19 mouse cellular contexts compared by ENCODE assay signal in the genomic region with DNA sequence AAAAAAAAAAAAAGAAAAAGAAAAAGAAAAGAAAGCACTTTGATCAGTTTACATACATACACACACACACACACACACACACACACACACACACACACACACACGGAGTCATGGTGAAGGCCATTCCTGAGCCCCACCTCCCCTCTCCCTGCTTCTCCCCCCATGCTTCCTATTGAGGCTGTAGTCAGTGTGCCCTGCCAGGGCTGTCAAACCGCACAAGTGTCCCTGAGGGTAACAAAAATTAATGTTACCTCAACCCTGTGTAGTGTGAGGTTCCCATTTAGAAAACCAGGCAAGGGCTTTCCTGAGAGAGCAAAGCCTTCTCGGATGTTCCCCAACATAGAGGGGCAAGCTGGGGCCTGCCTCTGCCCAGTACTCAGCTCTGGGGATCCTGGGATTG. TPM values are rescaled to one million over a fixed set of nuclear protein-coding genes. Genes with fewer than 3 reads are reported as not detected.
DNase-seq lines count a peak whose midpoint lies in the region; ATAC-seq lines count a peak whose summit lies in the region.
"Had no signal": no experiment of that assay in that cellular context is flagged by ENCODE, and none has a peak within 500 bp of the region (broad histone marks: within the 10 kb centered on the region; RNA-seq: fewer than 3 reads in every experiment).

No protein-coding gene starts in this region.

- WGBS in midbrain, embryonic 10.5 days, result 83% methylated on average over 3 of the region's 3 CpGs
- WGBS in midbrain, embryonic 11.5 days, result 72% methylated on average over 3 of the region's 3 CpGs
- WGBS in embryonic facial prominence, embryonic 13.5 days, result 69% methylated on average over 3 of the region's 3 CpGs

- ATAC-seq in midbrain, embryonic 11.5 days (ENCODE audit: low FRiP score), result no peak
- ATAC-seq in embryonic facial prominence, embryonic 13.5 days (ENCODE audit: insufficient number of reproducible peaks, insufficient read depth, low FRiP score, low TSS enrichment, low read depth), result no peak
- ATAC-seq: activated CD4-positive, CD25-positive, alpha-beta regulatory T cell, adult 4 months; forebrain, postnatal 0 days; Patski had no signal

- H3K4me3 ChIP-seq in midbrain, embryonic 10.5 days, result no peak overlapping the region
- H3K4me3 ChIP-seq in midbrain, embryonic 11.5 days (ENCODE audit: low read depth, low read length), result no peak overlapping the region
- H3K4me3 ChIP-seq in embryonic facial prominence, embryonic 13.5 days, result no peak overlapping the region
- H3K4me3 ChIP-seq: forebrain, embryonic 12.5 days; heart, adult 2 months; heart, embryonic 12.5 days; hindbrain, embryonic 10.5 days; intestine, embryonic 15.5 days had no signal

- DNase-seq in adrenal gland, postnatal 10 days, result peak; percentile 60
- no peak for DNase-seq in adrenal gland, adult 8-10 months
- no peak for DNase-seq in midbrain, embryonic 10.5 days (ENCODE audit: low spot score)
- no peak for DNase-seq in midbrain, embryonic 11.5 days (ENCODE audit: low spot score, missing footprints)
- no peak for DNase-seq in urinary bladder, adult 18-20 months (ENCODE audit: low spot score in 2 of 2)
- DNase-seq: cerebellum, adult 2 months; cerebellum, postnatal 10 days; forebrain, postnatal 0 days; gastrocnemius, postnatal 14 days; heart, adult 2 months had no signal

- H3K36me3 ChIP-seq in midbrain, embryonic 10.5 days, result no peaks in the 10 kb centered on the region
- no peaks in the 10 kb centered on the region for H3K36me3 ChIP-seq in midbrain, embryonic 11.5 days (ENCODE audit: control insufficient read depth, insufficient read depth, low read length)
- H3K36me3 ChIP-seq in embryonic facial prominence, embryonic 13.5 days, result no peaks in the 10 kb centered on the region
- H3K36me3 ChIP-seq: forebrain, embryonic 12.5 days; heart, embryonic 12.5 days; hindbrain, embryonic 10.5 days; intestine, embryonic 15.5 days had no signal

- no peak overlapping the region for H3K9ac ChIP-seq in midbrain, embryonic 11.5 days (ENCODE audit: low read length)
- no peak overlapping the region for H3K9ac ChIP-seq in embryonic facial prominence, embryonic 13.5 days
- H3K9ac ChIP-seq: forebrain, embryonic 12.5 days; forebrain, postnatal 0 days; heart, embryonic 12.5 days; hindbrain, embryonic 14.5 days; intestine, embryonic 15.5 days had no signal

- H3K27ac ChIP-seq in midbrain, embryonic 10.5 days (replicated peaks), result peak overlapping the region; percentile 80
- no peak overlapping the region for H3K27ac ChIP-seq in midbrain, embryonic 11.5 days (ENCODE audit: low read depth, low read length)
- peak overlapping the region; percentile 1; the same call in 1 of the 2 replicates for H3K27ac ChIP-seq in embryonic facial prominence, embryonic 13.5 days
- H3K27ac ChIP-seq: heart, adult 2 months had no signal

- H3K4me2 ChIP-seq in midbrain, embryonic 11.5 days, result no peak overlapping the region
- H3K4me2 ChIP-seq in embryonic facial prominence, embryonic 13.5 days, result no peak overlapping the region
- H3K4me2 ChIP-seq: forebrain, embryonic 12.5 days; heart, embryonic 12.5 days; hindbrain, embryonic 14.5 days; intestine, embryonic 15.5 days had no signal

- H3K27me3 ChIP-seq in midbrain, embryonic 10.5 days (ENCODE audit: low read depth, poor library complexity, severe bottlenecking), result no peaks in the 10 kb centered on the region
- H3K27me3 ChIP-seq in midbrain, embryonic 11.5 days (ENCODE audit: control insufficient read depth, insufficient read depth, low read length), result no peaks in the 10 kb centered on the region
- no peaks in the 10 kb centered on the region for H3K27me3 ChIP-seq in embryonic facial prominence, embryonic 13.5 days
- H3K27me3 ChIP-seq: heart, embryonic 12.5 days; intestine, embryonic 15.5 days had no signal

- H3K4me1 ChIP-seq in midbrain, embryonic 10.5 days, result peaks cover 52% of the 10 kb centered on the region
- H3K4me1 ChIP-seq in midbrain, embryonic 11.5 days (ENCODE audit: control insufficient read depth, insufficient read depth, low read length), result peaks cover 13% of the 10 kb centered on the region
- peaks cover 20% of the 10 kb centered on the region for H3K4me1 ChIP-seq in embryonic facial prominence, embryonic 13.5 days

- peaks cover 6% of the 10 kb centered on the region; the same call in 1 of the 2 replicates for H3K9me3 ChIP-seq in midbrain, embryonic 10.5 days (replicated peaks)
- H3K9me3 ChIP-seq in midbrain, embryonic 11.5 days (ENCODE audit: control insufficient read depth, low read length), result no peaks in the 10 kb centered on the region
- no peaks in the 10 kb centered on the region for H3K9me3 ChIP-seq in embryonic facial prominence, embryonic 13.5 days
- H3K9me3 ChIP-seq: intestine, embryonic 15.5 days had no signal

RNA-seq across cellular contexts. Expression of a gene that starts 18.0 kb away (rescaled TPM):
- 10 to 100 TPM; 29.5 to 56.8 TPM for total RNA-seq in adrenal gland, postnatal 10 days (2021)
- 10 to 100 TPM; 28.1 to 47.2 (median 33.7) TPM for total RNA-seq in adrenal gland, adult 8-10 months (2022)
- 4.0 and 5.1 TPM in 2 replicates for polyA plus RNA-seq in midbrain, embryonic 10.5 days (2016; fragmentation: Nextera tagmentation; extraction: Ambion mirVana)
- 5.8 and 6.7 TPM in 2 replicates for polyA plus RNA-seq in midbrain, embryonic 11.5 days (2014; fragmentation: Nextera tagmentation; extraction: Ambion mirVana)
- polyA plus RNA-seq in embryonic facial prominence, embryonic 13.5 days (2015; fragmentation: Nextera tagmentation; extraction: Ambion mirVana), result 1.2 and 1.3 TPM in 2 replicates
- total RNA-seq: CH12.LX had no signal
- polyA plus RNA-seq: activated CD4-positive, CD25-positive, alpha-beta regulatory T cell, adult 4 months had no signal
